Mouse (Mus musculus) megakaryocyte-erythroid progenitor cell, adult 5-6 weeks (primary cell): ENCODE measurements around the gene Clybl. TPM values are rescaled to one million over a fixed set of nuclear protein-coding genes. Genes with fewer than 3 reads are reported as not detected.

Experiments used
- ATAC-seq: replicated peaks from 2 replicates; pipeline ENCODE4 v1.8.0; 2016; ENCODE audit warnings: mild to moderate bottlenecking, inconsistent platforms; ENCODE audit not compliant: severe bottlenecking, poor library complexity, low FRiP score, low TSS enrichment
- total RNA-seq, 2 experiments: library from RNA; stranded (forward) in 1 of 2; stranded (reverse) in 1 of 2; fragments of 200-1000, 215-1000 nt in 1 of 2; fragments of >200 nt in 1 of 2; fragmentation: Nextera tagmentation in 1 of 2; gene quantifications; 2 replicates each; pipeline ENCODE4 v1.2.3; 2014 to 2017

The Clybl gene
- total RNA-seq, 2 experiments from 2014 or later: 47.9 to 56.6 TPM

- ATAC-seq: peak; percentile 88
Measured at GRCm38 (mm10) chr14:122190941-122191510, 9.5 kb downstream of the Clybl start.

GRCm38 (mm10) chr14:122194630-122195029, 13.1 kb downstream of the Clybl start:
- no peak for ATAC-seq

- ATAC-seq: no peak
Measured at GRCm38 (mm10) chr14:122196851-122197250, 15.3 kb downstream of the Clybl start.

DNA sequence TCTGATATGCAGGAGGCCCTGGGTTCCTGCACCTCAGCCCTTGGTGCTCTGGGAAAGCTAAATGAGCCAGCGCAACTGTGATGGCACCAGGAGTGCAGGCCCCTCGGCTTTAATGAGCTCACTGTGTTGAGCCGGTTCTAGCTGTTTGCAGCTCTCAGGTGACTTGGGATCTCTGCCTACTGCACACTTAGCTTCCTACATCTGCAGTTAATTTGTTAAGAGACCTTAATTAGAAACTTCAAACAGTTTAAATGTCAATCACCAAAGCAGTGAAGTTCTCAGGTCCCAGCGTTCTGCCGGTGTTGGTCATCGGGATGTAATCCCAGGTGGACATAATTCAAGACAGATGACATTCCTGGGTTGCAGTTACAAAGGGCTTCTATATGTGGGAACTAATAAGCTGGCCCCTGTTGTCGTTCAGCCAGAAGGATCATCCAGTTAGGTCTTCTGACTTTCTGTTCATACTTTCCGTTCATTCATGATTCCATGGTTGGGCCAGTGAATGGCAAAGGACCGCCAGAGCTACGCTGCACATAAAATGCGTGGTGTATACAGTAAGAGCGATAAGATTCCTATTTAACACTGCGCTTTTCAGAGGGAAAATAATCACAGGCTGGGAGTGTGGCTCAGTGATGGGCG, 18.9 kb downstream of the Clybl start:
- no peak for ATAC-seq

- ATAC-seq: no peak
Measured at GRCm38 (mm10) chr14:122209177-122209576, 27.7 kb downstream of the Clybl start.

DNA sequence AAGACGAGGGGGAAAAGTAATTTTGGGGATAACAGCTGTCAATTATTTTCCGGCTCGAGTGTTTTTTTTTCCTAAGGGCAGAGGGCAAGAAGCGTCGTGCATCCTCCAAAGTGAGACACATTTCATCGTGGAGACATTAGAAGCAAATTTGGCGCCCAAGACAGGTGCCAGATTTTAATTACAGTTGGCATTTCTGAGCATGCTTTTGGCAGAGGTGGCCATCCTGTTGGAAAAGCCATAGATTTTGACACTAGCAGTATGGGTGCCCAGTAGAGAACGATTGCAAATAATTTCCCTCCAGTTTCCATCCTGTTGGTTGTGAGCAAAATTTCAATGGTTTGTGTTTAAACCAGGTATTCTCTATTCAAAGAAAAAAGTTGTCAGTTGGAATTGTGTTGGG, 32.1 kb downstream of the Clybl start:
- no peak for ATAC-seq

GRCm38 (mm10) chr14:122214126-122214525, 32.6 kb downstream of the Clybl start:
- no peak for ATAC-seq

DNA sequence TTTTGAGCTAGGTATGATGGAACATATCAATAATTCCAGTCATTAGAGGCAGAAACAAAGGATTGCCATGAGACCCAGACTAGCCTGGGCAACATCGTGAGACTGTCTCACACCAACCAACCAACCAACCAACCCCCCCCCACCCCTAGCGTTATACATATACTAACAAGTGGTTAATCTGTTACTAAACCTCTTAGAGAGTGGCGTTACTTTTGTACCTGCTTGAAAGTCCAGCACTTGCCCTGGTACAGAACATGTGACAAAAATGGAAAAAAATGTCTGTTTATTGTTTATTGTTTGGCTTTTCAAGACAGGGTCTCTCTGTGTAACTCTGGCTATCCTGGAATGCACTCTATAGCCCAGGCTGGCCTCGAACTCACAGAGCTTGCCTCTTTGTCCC, 35.7 kb downstream of the Clybl start:
- no peak for ATAC-seq

DNA sequence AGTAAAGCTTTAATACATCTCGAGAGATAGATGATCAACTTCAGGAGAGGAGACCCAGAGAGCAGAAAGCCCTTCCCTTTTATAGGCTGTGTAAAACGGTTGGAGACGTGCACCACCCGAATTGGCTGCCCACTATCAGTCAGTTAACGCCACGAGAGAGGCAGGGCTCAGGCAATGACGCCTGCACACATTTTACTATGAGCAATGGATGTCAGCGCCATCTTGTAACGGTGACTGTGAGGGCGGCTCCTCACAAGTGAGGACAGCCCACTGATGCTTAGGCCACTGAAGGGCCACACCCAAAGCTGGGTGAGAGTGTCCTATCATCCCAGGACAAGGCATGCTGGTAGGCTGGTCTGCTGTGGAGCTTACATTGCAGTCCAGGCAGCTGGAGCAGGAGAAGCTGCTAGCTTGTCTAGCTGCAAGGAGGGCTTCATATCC, 41.5 kb downstream of the Clybl start:
- ATAC-seq: peak; percentile 70

GRCm38 (mm10) chr14:122223461-122224102, 42.1 kb downstream of the Clybl start:
- peak; percentile 85 for ATAC-seq

GRCm38 (mm10) chr14:122224103-122224494, 42.6 kb downstream of the Clybl start:
- ATAC-seq: peak; percentile 58

DNA sequence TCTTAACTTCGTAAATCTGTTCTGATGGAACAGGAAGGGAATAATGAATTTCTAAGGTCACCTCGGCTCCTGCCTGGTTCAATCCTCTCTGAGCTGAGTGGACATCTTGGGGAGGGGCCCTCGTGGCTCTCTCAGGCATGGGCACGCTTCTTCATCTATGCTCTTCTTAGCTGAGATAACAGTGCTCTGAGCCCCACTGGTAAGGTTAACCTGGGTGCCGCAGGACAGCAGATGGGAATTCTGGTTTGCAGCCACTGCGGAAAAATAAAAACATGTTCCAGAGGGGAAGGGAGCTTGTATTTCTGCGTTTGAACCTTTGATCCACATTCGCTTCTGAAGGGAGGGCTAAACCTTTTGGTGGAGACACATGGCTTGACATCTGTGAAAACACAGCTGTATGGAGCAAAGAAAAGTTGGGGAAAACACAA, 43.0 kb downstream of the Clybl start:
- ATAC-seq: no peak; the same call in 1 of the 2 replicates

DNA sequence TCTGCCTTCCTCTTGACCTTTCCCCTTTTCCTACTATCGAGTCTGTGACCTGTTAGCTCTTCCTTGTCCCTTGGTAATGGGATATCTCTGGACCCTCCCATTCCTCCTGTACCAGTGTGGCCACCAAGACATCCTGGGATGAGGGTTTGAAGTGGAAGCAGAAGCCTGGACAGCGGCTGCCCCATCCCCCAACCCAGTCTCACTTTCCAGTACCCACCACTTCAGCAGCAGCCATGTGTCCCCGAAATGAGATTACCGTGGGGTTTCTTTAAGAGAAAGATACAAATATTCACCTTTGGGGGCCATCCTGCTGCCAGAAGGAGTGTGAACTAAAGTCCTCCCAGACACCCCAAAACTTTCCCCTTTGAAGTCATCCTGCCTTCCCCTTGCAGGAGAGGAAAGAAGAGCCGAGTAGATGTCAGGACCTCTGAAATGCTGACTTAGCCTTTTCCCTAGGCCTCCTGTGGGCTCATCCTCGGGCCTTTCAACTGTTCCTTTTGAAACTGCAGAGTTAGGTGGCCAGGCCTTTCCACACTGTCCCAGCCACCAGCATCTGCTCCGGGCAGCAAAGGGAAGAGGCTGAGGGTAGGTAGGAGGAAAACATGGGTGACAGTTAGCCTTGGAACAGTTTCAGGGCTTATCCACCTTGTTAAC, 44.1 kb downstream of the Clybl start:
- no peak for ATAC-seq

- ATAC-seq: no peak
Measured at GRCm38 (mm10) chr14:122226133-122226515, 44.6 kb downstream of the Clybl start.

GRCm38 (mm10) chr14:122226666-122227453, 45.4 kb downstream of the Clybl start:
- no peak for ATAC-seq

- no peak for ATAC-seq
Measured at GRCm38 (mm10) chr14:122227454-122227951, 46.0 kb downstream of the Clybl start.

- ATAC-seq: no peak
Measured at GRCm38 (mm10) chr14:122228816-122229551, 47.5 kb downstream of the Clybl start.

GRCm38 (mm10) chr14:122229988-122230387, 48.5 kb downstream of the Clybl start:
- no peak for ATAC-seq

DNA sequence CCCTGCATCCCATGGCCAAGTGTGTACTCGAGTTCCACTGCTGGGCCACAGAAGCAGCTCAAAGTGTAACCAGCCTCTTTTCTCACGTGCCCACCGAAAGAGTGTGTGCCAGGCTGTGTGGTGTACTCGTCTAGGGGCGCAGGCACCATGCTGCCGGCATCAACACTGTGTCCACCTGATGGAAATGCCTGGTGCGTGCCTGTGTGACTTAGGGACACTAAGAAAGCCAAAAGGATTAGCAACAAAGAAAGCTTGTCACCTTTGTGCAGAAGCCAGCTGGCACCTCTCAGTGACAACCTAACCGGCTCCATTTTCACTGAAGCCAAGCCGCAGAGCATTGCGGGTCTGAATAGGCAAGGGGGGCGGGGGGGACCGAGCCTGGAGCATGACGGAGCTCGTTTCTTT, 49.1 kb downstream of the Clybl start:
- ATAC-seq: no peak
